Mouse (Mus musculus) spleen, adult 2 months (tissue): ENCODE measurements at regions not wholly inside any gene's neighbourhood (a gene's known extent, or its start where the extent isn't known, plus 50 kb on each side); places are given as distances from the start of the nearest gene placed in this dataset.

Experiments
- CTCF ChIP-seq: fragments of 200-500 bp; IDR thresholded peaks from 2 replicates; pipeline ENCODE4 v1.5.1; 2011; ENCODE audit warnings: mild to moderate bottlenecking, inconsistent platforms; ENCODE audit not compliant: insufficient read depth, insufficient read length, insufficient replicate concordance; ENCODE audit errors: extremely low read depth
- POLR2A ChIP-seq: fragments of 200-500 bp; IDR thresholded peaks from 2 replicates; pipeline ENCODE4 v1.6.1; 2011; ENCODE audit warnings: low read depth, low read length, inconsistent platforms

DNA sequence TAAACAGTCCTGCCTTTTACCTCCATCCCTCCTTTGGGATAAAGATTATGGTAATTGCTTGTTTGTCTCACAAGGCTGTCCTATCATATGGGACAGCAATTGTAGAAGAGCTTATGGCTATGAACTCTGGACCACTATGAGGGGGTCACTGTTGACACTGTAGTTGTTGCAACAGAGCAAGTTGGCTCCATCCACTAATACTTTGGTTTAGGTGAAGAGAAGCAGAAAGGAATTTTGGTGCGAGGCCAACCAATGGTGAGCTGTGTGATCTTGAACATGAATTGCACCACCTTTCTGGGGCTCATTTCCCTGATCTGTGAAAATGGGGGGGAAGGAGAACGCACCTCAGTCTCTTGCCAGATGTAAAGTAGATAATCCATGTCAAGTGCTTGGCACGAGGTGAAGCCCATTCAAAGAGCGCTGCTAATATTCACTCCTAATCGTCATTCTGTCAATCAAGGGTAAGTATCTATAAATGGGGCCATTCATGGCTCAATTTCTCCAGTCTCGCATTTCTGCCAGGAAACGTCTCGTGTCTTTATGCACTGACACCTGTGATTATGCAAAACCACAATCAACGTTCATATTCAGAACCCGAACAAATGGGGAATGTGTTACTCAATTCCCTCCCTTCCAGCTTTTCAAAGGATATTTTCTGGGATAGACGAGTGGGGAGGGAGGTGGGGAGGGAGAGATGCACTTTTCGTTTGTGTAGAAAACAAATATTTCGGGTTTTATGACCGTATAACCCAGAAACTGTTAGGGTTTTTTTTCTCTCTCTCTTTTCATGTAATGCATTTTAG, 133.3 kb upstream of the Jun start:
- TF ChIP-seq CTCF (no peak), POLR2A (no peak)
